Mouse (Mus musculus): ENCODE data around the gene Smap1.
"Not testable (repeated sequence)": the region's sequence is repeated elsewhere in the genome, so short reads cannot be mapped to it uniquely, and the experiment has no call there.

Smap1 gene

DNA sequence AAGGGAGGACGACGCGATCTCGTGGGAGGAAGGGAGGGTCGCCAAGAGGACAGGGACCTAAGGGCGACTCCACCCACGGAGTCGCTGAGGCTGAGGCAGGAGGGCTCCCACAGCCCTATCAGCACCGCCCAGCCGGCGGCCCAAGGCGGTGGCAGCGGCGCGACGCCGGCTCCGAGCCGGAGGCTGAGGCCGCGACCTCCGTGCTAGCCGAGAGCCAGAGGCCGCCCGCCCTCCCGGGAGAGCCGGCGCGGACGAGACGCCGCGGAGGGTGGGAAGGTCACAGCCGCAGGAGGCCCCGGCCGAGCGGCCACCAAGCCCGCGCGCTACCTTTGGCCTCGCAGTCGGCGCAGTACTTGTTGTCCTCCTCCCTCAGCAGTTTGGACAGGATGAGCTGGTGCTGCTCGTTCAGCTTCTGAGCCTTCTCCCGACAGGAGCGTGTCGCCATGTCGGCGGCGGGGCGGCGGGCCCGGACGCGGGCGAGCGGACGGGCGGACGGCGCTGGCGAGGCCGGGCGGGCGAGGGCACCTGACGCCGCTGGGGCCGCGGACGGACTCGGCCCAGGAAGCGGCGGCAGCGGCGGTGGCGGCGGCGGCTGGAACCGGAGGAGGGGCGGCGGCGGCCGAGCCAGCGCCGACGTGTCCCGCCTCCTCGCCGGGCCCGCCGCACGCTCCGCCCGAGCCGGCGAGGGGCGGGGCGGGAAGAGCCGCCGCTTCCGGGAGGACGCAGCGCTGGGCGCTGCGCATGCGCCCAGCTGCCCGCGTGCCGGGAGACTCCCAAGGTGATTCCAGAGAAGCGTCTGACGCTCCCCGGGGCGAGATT, at the start of gene Smap1:
TSS of gene Smap1 (minus strand) at position 607 of the 819 bp plus-strand sequence.
- peak; percentile 90 for DNase-seq (ENCODE audit: low read depth, low spot score)

GRCm38 (mm10) chr1:23971159-23971558, 49.0 kb upstream of the Smap1 start:
- not testable (repeated sequence) for DNase-seq (ENCODE audit: low read depth, low spot score)

DNA sequence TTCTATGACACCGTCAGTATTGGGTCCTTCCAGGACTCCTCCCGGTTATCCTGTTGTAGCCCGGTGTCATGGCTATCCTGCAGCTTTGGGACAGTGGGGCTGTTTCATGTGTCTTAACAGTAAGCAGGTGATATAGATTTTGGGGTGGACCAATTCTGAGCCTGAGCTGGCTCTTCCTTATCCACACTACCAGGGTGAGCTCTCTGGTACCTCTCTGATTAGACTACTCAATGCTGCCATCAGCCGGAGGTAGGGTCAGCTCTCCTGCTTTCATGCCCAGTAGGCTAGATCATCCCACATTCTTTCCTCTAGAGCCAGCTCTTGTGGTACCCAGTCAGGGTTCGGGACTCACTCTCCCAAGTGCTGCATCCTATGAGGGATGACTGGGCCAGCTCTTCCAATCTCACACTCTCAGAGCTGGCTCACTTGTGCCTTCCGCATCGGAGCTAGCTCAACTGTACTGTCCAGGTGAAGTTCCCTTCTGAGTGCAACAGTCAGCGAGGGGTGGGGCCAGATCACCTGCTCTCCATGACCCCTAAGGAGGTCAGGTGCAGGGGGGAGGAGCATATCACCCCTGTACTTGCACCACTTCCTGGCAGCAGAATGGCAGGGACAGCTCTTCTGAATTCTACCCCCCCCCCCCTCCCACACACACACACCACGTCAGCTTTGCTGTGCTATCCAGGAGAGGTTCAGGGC, 46.1 kb upstream of the Smap1 start:
- no peak for DNase-seq (ENCODE audit: low read depth, low spot score)

- peak; percentile 15 for DNase-seq (ENCODE audit: low read depth, low spot score)
These were observed 44.1 kb upstream of the Smap1 start for GRCm38 (mm10) chr1:23966226-23966625.

- no peak for DNase-seq (ENCODE audit: low read depth, low spot score)
These were observed 37.3 kb upstream of the Smap1 start for GRCm38 (mm10) chr1:23959415-23959732.

- no peak for DNase-seq (ENCODE audit: low read depth, low spot score)
These were observed 36.7 kb upstream of the Smap1 start for GRCm38 (mm10) chr1:23958668-23959414.

- DNase-seq (ENCODE audit: low read depth, low spot score): no peak
These were observed 36.0 kb upstream of the Smap1 start for GRCm38 (mm10) chr1:23958101-23958500.

- no peak for DNase-seq (ENCODE audit: low read depth, low spot score)
These were observed 33.4 kb upstream of the Smap1 start for GRCm38 (mm10) chr1:23955539-23955938.

DNA sequence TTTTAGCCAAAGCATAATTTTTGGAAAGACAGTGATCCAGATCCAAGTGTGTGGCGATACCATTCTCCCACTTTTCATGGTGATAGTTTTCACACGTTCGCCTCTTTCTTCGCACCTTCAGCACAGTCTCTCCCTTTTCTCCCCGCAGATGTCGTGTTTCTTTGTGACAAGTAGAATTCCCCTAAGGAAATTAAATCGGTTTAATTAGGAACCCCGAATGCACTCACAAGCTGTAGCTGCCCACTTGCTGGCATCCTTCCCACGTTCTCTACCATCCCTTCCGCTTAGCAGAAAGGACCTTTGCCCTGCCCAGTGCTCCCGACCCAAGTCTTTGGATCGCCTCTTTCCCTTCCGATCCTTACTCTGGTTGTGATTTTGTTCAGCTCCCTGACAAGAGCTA, 31.8 kb upstream of the Smap1 start:
- DNase-seq (ENCODE audit: low read depth, low spot score): no peak

DNA sequence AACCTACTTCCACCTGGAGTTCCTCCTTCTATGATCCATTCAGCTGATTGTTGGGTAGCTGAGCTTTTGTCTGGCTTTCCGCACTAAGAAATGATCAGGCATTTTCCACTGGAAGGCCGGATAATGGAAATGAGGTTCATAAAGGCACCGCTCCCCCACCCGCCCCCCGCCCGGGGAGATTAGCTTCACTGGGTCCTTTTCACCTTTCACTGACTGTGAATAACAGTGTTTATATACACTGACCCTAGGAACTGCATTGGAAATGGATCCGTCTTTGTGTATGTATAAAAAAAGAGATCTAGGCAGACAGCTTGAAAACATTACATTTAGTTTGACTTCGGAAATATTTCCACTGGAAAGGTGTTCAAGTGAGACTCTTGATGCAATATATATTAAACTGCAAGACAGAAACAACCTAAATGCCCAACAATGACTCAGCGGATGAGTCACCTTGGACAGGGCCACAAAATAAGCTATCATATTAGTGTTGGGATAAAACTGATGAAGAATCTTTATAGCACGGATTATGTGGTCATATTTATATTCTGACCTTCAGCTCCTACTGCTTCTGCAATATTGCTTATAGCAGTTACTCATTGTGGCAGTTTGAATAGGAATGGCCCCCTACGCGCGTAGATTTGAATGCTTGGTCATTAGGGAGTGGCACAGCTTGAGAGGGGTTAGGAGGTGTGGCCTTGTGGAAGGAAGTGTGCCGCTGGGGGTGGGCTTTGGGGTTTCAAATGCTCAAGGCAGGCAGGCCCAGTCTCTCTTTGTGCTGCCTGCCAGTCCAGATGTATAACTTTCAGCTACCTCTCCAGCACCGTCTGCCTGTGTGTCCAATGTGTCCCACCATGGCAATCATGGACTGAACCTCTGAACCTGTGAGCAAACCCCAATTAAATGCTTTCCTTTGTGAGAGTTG, 26.9 kb upstream of the Smap1 start:
- DNase-seq (ENCODE audit: low read depth, low spot score): no peak

DNA sequence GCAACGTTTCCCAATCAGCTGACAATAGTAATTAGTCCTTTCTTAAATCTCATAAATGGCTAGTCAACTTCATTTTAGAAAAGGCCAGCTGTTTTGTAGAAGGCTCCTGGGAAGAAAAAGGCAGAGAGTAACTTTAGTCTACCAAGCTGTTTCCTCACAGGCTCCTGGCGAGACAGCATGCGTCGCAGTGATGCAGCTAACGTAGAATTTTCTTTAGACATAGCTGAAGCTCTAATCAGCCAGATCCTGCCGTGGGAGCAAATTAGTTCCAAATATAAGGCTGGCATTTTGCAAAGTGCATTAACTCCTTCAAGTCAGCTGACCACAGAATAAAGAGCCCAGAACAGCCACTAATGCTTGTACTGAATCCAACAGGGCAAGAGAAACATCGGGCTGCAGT, 26.2 kb upstream of the Smap1 start:
- no peak for DNase-seq (ENCODE audit: low read depth, low spot score)

GRCm38 (mm10) chr1:23944076-23944475, 22.0 kb upstream of the Smap1 start:
- no peak for DNase-seq (ENCODE audit: low read depth, low spot score)

- DNase-seq (ENCODE audit: low read depth, low spot score): no peak
These were observed 21.2 kb upstream of the Smap1 start for GRCm38 (mm10) chr1:23943146-23943940.

- DNase-seq (ENCODE audit: low read depth, low spot score): no peak
These were observed 13.3 kb upstream of the Smap1 start for GRCm38 (mm10) chr1:23935408-23935762.

DNA sequence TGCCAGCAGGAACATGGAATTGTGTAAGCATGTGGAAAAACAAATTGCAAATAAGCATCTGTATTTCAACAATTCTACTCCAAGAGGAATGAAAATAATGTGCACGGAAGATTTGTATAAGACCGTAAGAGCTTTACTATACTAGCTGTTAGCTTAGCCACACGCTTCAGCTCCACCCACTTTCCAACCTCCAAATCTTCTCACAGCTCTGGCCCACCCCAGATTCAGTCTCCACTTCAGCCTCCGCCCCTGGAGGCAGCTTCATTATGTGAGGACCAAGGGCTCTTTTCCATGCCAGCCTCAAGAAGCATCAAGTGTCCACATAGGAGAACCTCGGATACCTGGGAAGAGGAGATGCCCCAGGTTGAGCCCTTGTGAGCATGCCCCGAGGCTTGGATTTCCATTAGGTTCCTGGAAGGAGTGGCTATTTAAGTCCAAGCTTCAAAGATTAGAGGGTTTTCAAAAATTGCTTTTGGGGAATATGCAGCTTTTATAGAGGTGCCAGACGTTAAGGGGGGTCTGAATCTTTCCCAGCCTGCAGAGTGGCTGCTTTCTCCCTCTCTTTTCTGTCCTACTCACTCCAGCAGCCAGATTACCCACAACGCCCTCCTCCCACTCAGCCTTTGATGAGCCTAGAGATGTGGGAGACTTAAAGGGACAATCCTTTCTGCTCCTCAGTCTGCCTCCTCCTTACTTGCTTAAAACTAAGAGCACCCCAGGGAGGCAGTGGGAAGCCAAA, 12.7 kb upstream of the Smap1 start:
- no peak for DNase-seq (ENCODE audit: low read depth, low spot score)

GRCm38 (mm10) chr1:23929410-23929809, 7.3 kb upstream of the Smap1 start:
- no peak for DNase-seq (ENCODE audit: low read depth, low spot score)

DNA sequence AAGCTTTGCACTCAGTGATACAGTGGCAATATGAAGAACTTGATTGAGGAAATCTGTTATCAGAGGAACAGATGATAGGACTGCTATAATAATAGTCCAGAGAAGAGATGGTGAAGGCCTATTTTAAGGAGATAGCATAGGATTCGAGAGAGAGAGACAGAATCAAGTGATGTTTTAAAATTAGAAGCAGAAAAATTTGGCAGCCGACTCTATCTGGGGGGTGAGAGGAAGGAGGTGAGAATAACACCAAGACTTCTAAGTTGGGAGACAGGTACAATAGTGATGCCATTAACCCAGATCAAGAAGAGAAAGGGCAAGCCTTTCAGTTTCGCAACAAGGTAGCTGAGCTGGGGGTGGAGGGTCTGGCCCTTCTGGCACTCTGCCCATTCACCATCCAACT, 6.3 kb upstream of the Smap1 start:
- DNase-seq (ENCODE audit: low read depth, low spot score): no peak

- no peak for DNase-seq (ENCODE audit: low read depth, low spot score)
These were observed 1.9 kb upstream of the Smap1 start for GRCm38 (mm10) chr1:23923779-23924708.

- no peak for DNase-seq (ENCODE audit: low read depth, low spot score)
These were observed 390 bp upstream of the Smap1 start for GRCm38 (mm10) chr1:23922530-23922884.

Data from skeletal muscle tissue, adult 2 months (tissue).